Mouse (Mus musculus) spleen, adult 2 months (tissue): ENCODE data around the gene Med9. TPM values are rescaled to one million over a fixed set of nuclear protein-coding genes. Genes with fewer than 3 reads are reported as not detected.

ENCODE experiments used
- DNase-seq, 2 experiments: peaks; one replicate each; pipeline versions ENCODE4 v3.0.0 to v3.0.0-alpha.2; 2012 to 2021; ENCODE audit warnings: low spot score in 2 of 2, low read depth in 1 of 2
- H3K27ac ChIP-seq: fragments of 200-500 bp; 2 replicates; pipeline ENCODE4 v1.5.1; 2012; ENCODE audit warnings: low read length, inconsistent platforms; ENCODE audit not compliant: insufficient read depth
- H3K27me3 ChIP-seq: fragments of 200-500 bp; 2 replicates; pipeline ENCODE4 v1.6.1; 2012; ENCODE audit warnings: mild to moderate bottlenecking, moderate library complexity, low read length, inconsistent platforms; ENCODE audit not compliant: control insufficient read depth, insufficient read depth
- H3K36me3 ChIP-seq: fragments of 200-500 bp; 2 replicates; pipeline ENCODE4 v1.6.1; 2012; ENCODE audit warnings: mild to moderate bottlenecking, low read length, inconsistent platforms; ENCODE audit not compliant: control insufficient read depth, insufficient read depth
- H3K4me1 ChIP-seq: fragments of 200-500 bp; 2 replicates; pipeline ENCODE4 v1.6.1; 2011; ENCODE audit warnings: inconsistent platforms; ENCODE audit not compliant: control insufficient read depth, insufficient read depth, insufficient read length
- H3K4me3 ChIP-seq: fragments of 200-500 bp; 2 replicates; pipeline ENCODE4 v1.5.1; 2011; ENCODE audit warnings: mild to moderate bottlenecking, inconsistent platforms; ENCODE audit not compliant: insufficient read depth, insufficient read length; ENCODE audit errors: extremely low read depth
- CTCF ChIP-seq: fragments of 200-500 bp; IDR thresholded peaks from 2 replicates; pipeline ENCODE4 v1.5.1; 2011; ENCODE audit warnings: mild to moderate bottlenecking, inconsistent platforms; ENCODE audit not compliant: insufficient read depth, insufficient read length, insufficient replicate concordance; ENCODE audit errors: extremely low read depth
- POLR2A ChIP-seq: fragments of 200-500 bp; IDR thresholded peaks from 2 replicates; pipeline ENCODE4 v1.6.1; 2011; ENCODE audit warnings: low read depth, low read length, inconsistent platforms
- WGBS: fragments of 180-500 bp; shearing (Covaris S2); methylation state at CpG from one replicate; pipeline ENCODE4 v1.1.7; 2018; 5-methylcytosine and 5-hydroxymethylcytosine counted together
- polyA plus RNA-seq: library from polyadenylated mRNA; depleted of rRNA; stranded (reverse); fragments of >200 nt; gene quantifications from 2 replicates; pipeline ENCODE4 v1.2.3, GENCODE M21; 2012

Gene Med9
- polyA plus RNA-seq, 1 experiment: 8.0 TPM

GRCm38 (mm10) chr11:59967765-59968164, 19.8 kb downstream of the Med9 start:
- 100% methylated on average over 1 of the region's 1 CpGs for WGBS
- TF ChIP-seq CTCF (no peak), POLR2A (no peak)
- H3K4me1 ChIP-seq: no peaks in the 10 kb centered on the region
- H3K27ac ChIP-seq: no peak overlapping the region
- H3K27me3 ChIP-seq: no peaks in the 10 kb centered on the region
- H3K4me3 ChIP-seq: no peak overlapping the region
- H3K36me3 ChIP-seq: no peaks in the 10 kb centered on the region
- no peak for DNase-seq

DNA sequence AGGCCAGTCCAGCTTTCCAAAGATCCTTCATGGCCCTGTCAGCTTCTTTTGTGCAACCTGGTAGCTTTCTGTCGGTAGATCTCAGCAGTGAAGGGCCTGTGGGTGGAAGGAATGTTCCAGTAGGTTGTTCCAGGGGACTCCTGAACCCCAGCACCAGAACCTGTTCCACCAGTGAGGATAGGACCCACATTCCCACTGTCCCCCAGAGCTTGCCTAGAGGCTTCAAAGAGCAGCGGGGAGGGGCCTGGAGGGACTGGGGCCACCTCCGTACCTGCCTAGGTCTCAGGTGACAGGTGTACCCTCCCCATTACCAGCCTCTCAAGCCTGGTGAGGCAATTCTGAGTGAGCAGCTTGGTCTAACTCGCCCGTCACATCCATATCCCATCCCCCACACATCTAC, 22.8 kb downstream of the Med9 start:
- DNase-seq: no peak
- no peaks in the 10 kb centered on the region for H3K36me3 ChIP-seq
- 93% methylated on average over 5 of the region's 5 CpGs for WGBS
- H3K27ac ChIP-seq: no peak overlapping the region
- no peaks in the 10 kb centered on the region for H3K4me1 ChIP-seq
- no peaks in the 10 kb centered on the region for H3K27me3 ChIP-seq
- TF ChIP-seq POLR2A (no peak), CTCF (no peak)
- H3K4me3 ChIP-seq: no peak overlapping the region

GRCm38 (mm10) chr11:59971691-59972090, 23.7 kb downstream of the Med9 start:
- Histone ChIP-seq H3K27me3 (no peaks in the 10 kb centered on the region), H3K36me3 (no peaks in the 10 kb centered on the region), H3K4me3 (no peak overlapping the region), H3K4me1 (no peaks in the 10 kb centered on the region), H3K27ac (no peak overlapping the region)
- no peak for TF ChIP-seq CTCF
- TF ChIP-seq POLR2A: no peak
- DNase-seq: no peak
- 82% methylated on average over 2 of the region's 2 CpGs for WGBS

- Histone ChIP-seq H3K4me1 (no peaks in the 10 kb centered on the region), H3K27me3 (no peaks in the 10 kb centered on the region), H3K36me3 (no peaks in the 10 kb centered on the region), H3K4me3 (no peak overlapping the region), H3K27ac (no peak overlapping the region)
- no peak for TF ChIP-seq POLR2A
- TF ChIP-seq CTCF: no peak
- no peak for DNase-seq
- WGBS: 83% methylated on average over 5 of the region's 5 CpGs
These were observed 25.4 kb downstream of the Med9 start for GRCm38 (mm10) chr11:59973389-59973788.

- no peaks in the 10 kb centered on the region for H3K4me1 ChIP-seq
- no peak overlapping the region for H3K27ac ChIP-seq
- DNase-seq: no peak
- no peaks in the 10 kb centered on the region for H3K36me3 ChIP-seq
- WGBS: 78% methylated on average over 10 of the region's 10 CpGs
- TF ChIP-seq POLR2A: no peak
- no peak for TF ChIP-seq CTCF
- no peak overlapping the region for H3K4me3 ChIP-seq
- no peaks in the 10 kb centered on the region for H3K27me3 ChIP-seq
These were observed 27.2 kb downstream of the Med9 start for GRCm38 (mm10) chr11:59975241-59975640.

DNA sequence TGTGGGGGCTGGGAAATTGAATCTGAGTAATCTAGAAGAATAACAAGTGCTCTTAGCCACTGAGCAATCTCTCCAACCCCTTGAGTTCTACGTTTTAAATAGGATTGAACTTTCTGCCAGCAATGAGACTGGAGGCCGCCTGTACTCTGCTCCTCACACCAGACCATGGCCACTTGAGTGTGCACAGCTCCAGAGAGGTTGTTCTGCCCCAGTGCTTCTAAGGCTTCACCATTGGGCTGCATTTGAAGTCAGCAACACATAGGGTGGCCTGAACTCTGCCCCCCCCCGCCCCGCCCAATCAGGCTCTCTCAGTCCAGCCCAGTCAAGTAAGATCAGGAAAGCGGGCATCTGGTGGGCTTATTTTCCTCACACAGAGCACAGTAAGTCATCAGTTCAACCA, 29.8 kb downstream of the Med9 start:
- H3K4me1 ChIP-seq: no peaks in the 10 kb centered on the region
- no peak overlapping the region for H3K27ac ChIP-seq
- no peaks in the 10 kb centered on the region for H3K27me3 ChIP-seq
- H3K36me3 ChIP-seq: no peaks in the 10 kb centered on the region
- DNase-seq: no peak
- no peak overlapping the region for H3K4me3 ChIP-seq
- TF ChIP-seq POLR2A (no peak), CTCF (no peak)
- WGBS: 82% methylated on average over 5 of the region's 5 CpGs

DNA sequence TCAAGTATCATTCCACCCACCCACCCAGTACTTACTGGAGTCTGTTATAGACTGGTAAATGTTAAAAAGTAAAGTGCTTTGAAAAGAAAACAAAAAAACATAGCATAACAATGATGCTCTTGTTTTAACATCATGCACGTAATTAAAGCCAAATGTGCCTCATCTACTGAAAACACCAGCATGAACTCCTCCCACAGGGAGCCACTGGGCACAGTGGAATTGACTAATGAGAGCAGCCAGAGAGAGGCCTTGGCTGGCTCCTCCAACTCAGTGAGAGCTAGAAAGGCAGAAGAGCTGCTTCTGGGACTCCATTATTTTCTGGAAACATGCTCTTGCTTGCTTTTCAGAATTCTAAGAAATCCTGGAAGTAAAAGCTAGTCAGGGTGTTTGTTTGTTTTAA, 41.4 kb downstream of the Med9 start:
- no peak overlapping the region for H3K27ac ChIP-seq
- H3K4me3 ChIP-seq: no peak overlapping the region
- DNase-seq: no peak
- no peaks in the 10 kb centered on the region for H3K4me1 ChIP-seq
- TF ChIP-seq CTCF (no peak), POLR2A (no peak)
- H3K36me3 ChIP-seq: no peaks in the 10 kb centered on the region
- 91% methylated on average over 1 of the region's 1 CpGs for WGBS
- no peaks in the 10 kb centered on the region for H3K27me3 ChIP-seq
